Mouse (Mus musculus): ENCODE data around the gene Ccl27a.

DNA sequence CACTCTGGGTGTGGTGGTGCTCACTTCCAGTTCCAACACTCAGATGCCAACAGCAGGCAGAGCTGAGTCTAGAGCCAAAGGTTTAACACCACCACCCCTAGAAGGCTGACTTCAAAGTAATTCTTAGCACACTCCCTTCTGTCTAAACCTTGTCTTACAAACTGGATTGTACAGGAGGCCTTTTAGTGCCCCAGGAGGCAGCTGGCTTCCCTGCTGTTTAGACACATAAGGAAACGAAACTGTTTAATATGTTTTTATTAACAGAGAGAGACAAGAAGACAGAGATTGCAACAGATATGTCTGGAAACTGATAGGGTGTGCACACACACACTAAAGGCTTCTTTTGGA lies 35.8 kb downstream of the Ccl27a start:
- TF ChIP-seq POLR2A (IDR thresholded peaks at IDR 0.05; ENCODE audit: borderline replicate concordance, control insufficient read depth, low read depth, low read length) (no peak), CTCF (IDR thresholded peaks at IDR 0.05; ENCODE audit: control insufficient read depth, insufficient read depth, low read length) (no peak)
